Mouse (Mus musculus) testis, adult 2 months (tissue): Measurements from ENCODE around the gene Aars2.

Experiments used
- CTCF ChIP-seq: fragments of 200-500 bp; IDR thresholded peaks from 2 replicates; pipeline ENCODE4 v1.5.1; 2012; ENCODE audit warnings: low read depth, mild to moderate bottlenecking, inconsistent platforms, low read length, moderate library complexity; ENCODE audit not compliant: control insufficient read depth, insufficient read depth, insufficient replicate concordance
- POLR2A ChIP-seq: fragments of 200-500 bp; IDR thresholded peaks from 2 replicates; pipeline ENCODE4 v1.6.1; 2012; ENCODE audit warnings: low read depth, mild to moderate bottlenecking, inconsistent platforms, low read length, moderate library complexity; ENCODE audit not compliant: control insufficient read depth

GRCm38 (mm10) chr17:45557998-45558862, 51.6 kb downstream of the Aars2 start:
- no peak for TF ChIP-seq CTCF
- TF ChIP-seq POLR2A, result no peak
